Comparison of ENCODE assay signal across 9 mouse cellular contexts in genomic region chr8:78213074-78213473, GRCm38 (mm10). TPM values are rescaled to one million over a fixed set of nuclear protein-coding genes. Genes with fewer than 3 reads are reported as not detected.
DNase-seq lines count a peak whose midpoint lies in the region; ATAC-seq and TF ChIP-seq lines count a peak whose summit lies in the region.
"Had no signal": no experiment of that assay in that cellular context is flagged by ENCODE, and none has a peak within 500 bp of the region (broad histone marks: within the 10 kb centered on the region; RNA-seq: fewer than 3 reads in every experiment).

TSS of gene Ttc29 (plus strand) at chr8:78213297.

- peaks cover 6% of the 10 kb centered on the region; the same call in 1 of the 2 replicates for H3K4me1 ChIP-seq in heart, embryonic 10.5 days
- no peaks in the 10 kb centered on the region for H3K4me1 ChIP-seq in heart, adult 2 months (ENCODE audit: control insufficient read depth, insufficient read depth, low read length)
- 0 out of 2 replicates have a peak, but pooled peaks cover 2% of the 10 kb centered on the region for H3K4me1 ChIP-seq in forebrain, embryonic 11.5 days (replicated peaks; ENCODE audit: control insufficient read depth, insufficient read depth, low read length)
- 0 out of 2 replicates have a peak, but pooled peaks cover 4% of the 10 kb centered on the region for H3K4me1 ChIP-seq in intestine, embryonic 14.5 days (replicated peaks; ENCODE audit: control insufficient read depth, insufficient read depth, low read length)
- peaks cover 10% of the 10 kb centered on the region for H3K4me1 ChIP-seq in limb, embryonic 10.5 days
- H3K4me1 ChIP-seq in midbrain, embryonic 14.5 days (ENCODE audit: control insufficient read depth, insufficient read depth, low read length) = no peaks in the 10 kb centered on the region; the same call in 1 of the 2 replicates

- H3K27me3 ChIP-seq in heart, embryonic 10.5 days (ENCODE audit: insufficient read depth, poor library complexity, severe bottlenecking) = no peaks in the 10 kb centered on the region
- no peaks in the 10 kb centered on the region for H3K27me3 ChIP-seq in heart, adult 2 months (ENCODE audit: control insufficient read depth, insufficient read depth, low read length)
- H3K27me3 ChIP-seq in forebrain, embryonic 11.5 days (ENCODE audit: control insufficient read depth, insufficient read depth, low read length) = no peaks in the 10 kb centered on the region
- no peaks in the 10 kb centered on the region for H3K27me3 ChIP-seq in intestine, embryonic 14.5 days (replicated peaks; ENCODE audit: control insufficient read depth, insufficient read depth, low read length)
- H3K27me3 ChIP-seq in limb, embryonic 10.5 days (ENCODE audit: low read depth, poor library complexity, severe bottlenecking) = 0 out of 2 replicates have a peak, but pooled peaks cover 4% of the 10 kb centered on the region
- no peaks in the 10 kb centered on the region for H3K27me3 ChIP-seq in midbrain, embryonic 14.5 days (ENCODE audit: control insufficient read depth, insufficient read depth, low read length)
- H3K27me3 ChIP-seq: CH12.LX had no signal

- peak; percentile 100 for ATAC-seq in forebrain, embryonic 11.5 days (replicated peaks; ENCODE audit: low FRiP score)
- ATAC-seq in intestine, embryonic 14.5 days (replicated peaks; ENCODE audit: low FRiP score, low TSS enrichment, low read depth) = peak; percentile 93
- peak; percentile 91 for ATAC-seq in midbrain, embryonic 14.5 days (ENCODE audit: low FRiP score, low TSS enrichment)

- H3K27ac ChIP-seq in heart, embryonic 10.5 days = no peak within 1 kb of the TSS
- no peak within 1 kb of the TSS for H3K27ac ChIP-seq in heart, adult 2 months
- H3K27ac ChIP-seq in forebrain, embryonic 11.5 days (ENCODE audit: low read depth, low read length) = no peak within 1 kb of the TSS
- no peak within 1 kb of the TSS for H3K27ac ChIP-seq in intestine, embryonic 14.5 days (ENCODE audit: low read depth)
- no peak within 1 kb of the TSS for H3K27ac ChIP-seq in limb, embryonic 10.5 days
- no peak within 1 kb of the TSS for H3K27ac ChIP-seq in midbrain, embryonic 14.5 days (replicated peaks; ENCODE audit: low read depth, low read length)

- no peaks in the 10 kb centered on the region for H3K79me2 ChIP-seq in heart, adult 2 months (replicated peaks; ENCODE audit: control insufficient read depth, insufficient read depth, low read length)

- peak within 1 kb of the TSS; percentile 31; the same call in 1 of the 2 replicates for H3K4me2 ChIP-seq in forebrain, embryonic 11.5 days (ENCODE audit: low read depth, low read length, severe bottlenecking)
- peak within 1 kb of the TSS; percentile 30 for H3K4me2 ChIP-seq in intestine, embryonic 14.5 days (ENCODE audit: low read length)
- H3K4me2 ChIP-seq in midbrain, embryonic 14.5 days (ENCODE audit: low read length) = peak within 1 kb of the TSS; percentile 7; the same call in 1 of the 2 replicates

- intact Hi-C loops in heart, adult 2 months (cut with DNase I) = no loop called here

- TF ChIP-seq CTCF in heart, adult 2 months (IDR thresholded peaks at IDR 0.05) = no peak

- under 1% methylated on average over 11 of the region's 11 CpGs for WGBS in heart, embryonic 10.5 days
- 5% methylated on average over 11 of the region's 11 CpGs for WGBS in heart, adult 2 months
- under 1% methylated on average over 11 of the region's 11 CpGs for WGBS in forebrain, embryonic 11.5 days
- 2% methylated on average over 11 of the region's 11 CpGs for WGBS in intestine, embryonic 14.5 days
- under 1% methylated on average over 11 of the region's 11 CpGs for WGBS in limb, embryonic 10.5 days
- WGBS in midbrain, embryonic 14.5 days = 2% methylated on average over 11 of the region's 11 CpGs

- peak within 1 kb of the TSS; percentile 38; the same call in 1 of the 2 replicates for H3K4me3 ChIP-seq in heart, embryonic 10.5 days
- H3K4me3 ChIP-seq in heart, adult 2 months = no peak within 1 kb of the TSS
- H3K4me3 ChIP-seq in forebrain, embryonic 11.5 days (ENCODE audit: low read depth, low read length) = no peak within 1 kb of the TSS
- no peak within 1 kb of the TSS for H3K4me3 ChIP-seq in intestine, embryonic 14.5 days (ENCODE audit: low read depth, low read length)
- H3K4me3 ChIP-seq in limb, embryonic 10.5 days = peak within 1 kb of the TSS; percentile 25
- no peak within 1 kb of the TSS for H3K4me3 ChIP-seq in midbrain, embryonic 14.5 days (replicated peaks; ENCODE audit: low read depth, low read length)

- no peak for TF ChIP-seq EP300 in heart, adult 2 months (IDR thresholded peaks at IDR 0.05; ENCODE audit: insufficient read depth, low read depth, low read length)

- no peak for TF ChIP-seq POLR2A in heart, adult 2 months (IDR thresholded peaks at IDR 0.05; ENCODE audit: insufficient read depth, low read depth, low read length)

- H3K36me3 ChIP-seq in heart, embryonic 10.5 days = no peaks in the 10 kb centered on the region
- no peaks in the 10 kb centered on the region for H3K36me3 ChIP-seq in heart, adult 2 months (ENCODE audit: control insufficient read depth, insufficient read depth, low read length)
- H3K36me3 ChIP-seq in forebrain, embryonic 11.5 days (ENCODE audit: control insufficient read depth, insufficient read depth, low read length) = no peaks in the 10 kb centered on the region
- no peaks in the 10 kb centered on the region for H3K36me3 ChIP-seq in intestine, embryonic 14.5 days (ENCODE audit: control insufficient read depth, insufficient read depth, low read length)
- H3K36me3 ChIP-seq in limb, embryonic 10.5 days = no peaks in the 10 kb centered on the region
- H3K36me3 ChIP-seq in midbrain, embryonic 14.5 days (ENCODE audit: control insufficient read depth, insufficient read depth, low read length) = no peaks in the 10 kb centered on the region

- peak; percentile 92 for DNase-seq in heart, embryonic 10.5 days (ENCODE audit: low spot score)
- no peak for DNase-seq in heart, adult 2 months
- peak; percentile 90 for DNase-seq in forebrain, embryonic 11.5 days (ENCODE audit: low spot score)
- peak; percentile 69 for DNase-seq in intestine, embryonic 14.5 days (ENCODE audit: low spot score)
- peak; percentile 80 for DNase-seq in limb, embryonic 10.5 days (ENCODE audit: low spot score)
- peak; percentile 87 for DNase-seq in midbrain, embryonic 14.5 days
- DNase-seq in testis, postnatal 14 days (ENCODE audit: low spot score) = peak; percentile 74
- no peak for DNase-seq in urinary bladder, postnatal 36 days (ENCODE audit: low spot score in 2 of 2)

- no peaks in the 10 kb centered on the region for H3K9me3 ChIP-seq in heart, embryonic 10.5 days
- H3K9me3 ChIP-seq in forebrain, embryonic 11.5 days (ENCODE audit: control insufficient read depth, low read length) = no peaks in the 10 kb centered on the region
- H3K9me3 ChIP-seq in intestine, embryonic 14.5 days (ENCODE audit: control insufficient read depth, low read length) = no peaks in the 10 kb centered on the region
- no peaks in the 10 kb centered on the region for H3K9me3 ChIP-seq in limb, embryonic 10.5 days (replicated peaks)
- no peaks in the 10 kb centered on the region for H3K9me3 ChIP-seq in midbrain, embryonic 14.5 days (ENCODE audit: control insufficient read depth, low read length)

- H3K9ac ChIP-seq in heart, adult 2 months (ENCODE audit: low read depth, low read length) = no peak within 1 kb of the TSS
- no peak within 1 kb of the TSS for H3K9ac ChIP-seq in forebrain, embryonic 11.5 days (ENCODE audit: low read length)
- no peak within 1 kb of the TSS for H3K9ac ChIP-seq in intestine, embryonic 14.5 days (ENCODE audit: low read length)
- H3K9ac ChIP-seq in midbrain, embryonic 14.5 days (replicated peaks; ENCODE audit: low read length) = no peak within 1 kb of the TSS

RNA-seq across cellular contexts. Expression of gene Ttc29, which starts in this region (rescaled TPM):
- not detected in 2 replicates for polyA plus RNA-seq in heart, embryonic 10.5 days (2016; fragmentation: Nextera tagmentation; extraction: Ambion mirVana)
- total RNA-seq in heart, adult 2 months (2021) = not detected
- polyA plus RNA-seq in heart, adult 2 months (2012; rRNA removed) = 0.49 TPM in 1 of 2 replicates, not detected in the other
- 0.43 TPM in 1 of 2 replicates, not detected in the other for polyA plus RNA-seq in forebrain, embryonic 11.5 days (2014; fragmentation: Nextera tagmentation; extraction: Ambion mirVana)
- polyA plus RNA-seq in intestine, embryonic 14.5 days (2014; fragmentation: Nextera tagmentation; extraction: Ambion mirVana) = not detected in 2 replicates
- not detected in 2 replicates for polyA plus RNA-seq in limb, embryonic 10.5 days (2016; fragmentation: Nextera tagmentation; extraction: Ambion mirVana)
- 0.45 and 0.66 TPM in 2 replicates for polyA plus RNA-seq in midbrain, embryonic 14.5 days (2014; fragmentation: Nextera tagmentation; extraction: Ambion mirVana)
- total RNA-seq: CH12.LX had no signal

Comparison
In these comparisons a context has a peak if more than half of its experiments do, and no peak if none do; other contexts are left out.
1. Peak in DNase-seq and H3K4me3 ChIP-seq in heart, embryonic 10.5 days; RNA of the gene not detected or under 1 TPM.
2. Peak in DNase-seq, ATAC-seq and H3K4me2 ChIP-seq in forebrain, embryonic 11.5 days; RNA of the gene not detected or under 1 TPM.
3. Peak in DNase-seq, ATAC-seq and H3K4me2 ChIP-seq in intestine, embryonic 14.5 days; RNA of the gene not detected or under 1 TPM.
4. Peak in DNase-seq and H3K4me3 ChIP-seq in limb, embryonic 10.5 days; RNA of the gene not detected or under 1 TPM.
5. Peak in DNase-seq, ATAC-seq and H3K4me2 ChIP-seq in midbrain, embryonic 14.5 days; RNA of the gene not detected or under 1 TPM.